Mouse (Mus musculus) embryonic facial prominence, embryonic 12.5 days (tissue): ENCODE measurements around the gene Khdc1c. TPM values are rescaled to one million over a fixed set of nuclear protein-coding genes. Genes with fewer than 3 reads are reported as not detected.
"Not testable (repeated sequence)": the region's sequence is repeated elsewhere in the genome, so short reads cannot be mapped to it uniquely, and the experiment has no call there.

ENCODE experiments used
- ATAC-seq: fragments of 200-750 bp; cut with Nextera tagmentation; 2 replicates; pipeline ENCODE4 v1.8.0; 2017; ENCODE audit not compliant: insufficient number of reproducible peaks, insufficient read depth, low FRiP score, low TSS enrichment
- H3K27ac ChIP-seq: fragments of 300-500 bp; sonication (generic); 2 replicates; pipeline ENCODE4 v1.5.1; 2016; ENCODE audit warnings: mild to moderate bottlenecking
- H3K27me3 ChIP-seq: fragments of 300-500 bp; sonication (generic); 2 replicates; pipeline ENCODE4 v1.6.1; 2016; ENCODE audit warnings: mild to moderate bottlenecking, moderate library complexity
- H3K36me3 ChIP-seq: fragments of 300-500 bp; sonication (generic); 2 replicates; pipeline ENCODE4 v1.6.1; 2016; ENCODE audit warnings: mild to moderate bottlenecking
- H3K4me1 ChIP-seq: fragments of 300-500 bp; sonication (generic); 2 replicates; pipeline ENCODE4 v1.6.1; 2016
- H3K4me2 ChIP-seq: fragments of 300-500 bp; sonication (generic); replicated peaks from 2 replicates; pipeline ENCODE4 v1.6.1; 2016; ENCODE audit warnings: mild to moderate bottlenecking, moderate library complexity
- H3K4me3 ChIP-seq: fragments of 300-500 bp; sonication (generic); 2 replicates; pipeline ENCODE4 v1.5.1; 2016; ENCODE audit warnings: mild to moderate bottlenecking
- H3K9ac ChIP-seq: fragments of 300-500 bp; sonication (generic); 2 replicates; pipeline ENCODE4 v1.6.1; 2016; ENCODE audit warnings: mild to moderate bottlenecking, moderate library complexity
- H3K9me3 ChIP-seq: fragments of 300-500 bp; sonication (generic); 2 replicates; pipeline ENCODE4 v1.6.1; 2016; ENCODE audit warnings: mild to moderate bottlenecking, moderate library complexity
- WGBS: fragments of 180-500 bp; shearing (Covaris S2); methylation state at CpG from one replicate; pipeline ENCODE4 v1.1.7; 2016; 5-methylcytosine and 5-hydroxymethylcytosine counted together
- polyA plus RNA-seq: library from polyadenylated mRNA; unstranded; fragments of >200 nt; fragmentation: Nextera tagmentation; extraction: Ambion mirVana; gene quantifications from 2 replicates; pipeline ENCODE4 v1.2.1, GENCODE M21; 2016

Khdc1c gene
- not detected in 2 replicates for polyA plus RNA-seq

DNA sequence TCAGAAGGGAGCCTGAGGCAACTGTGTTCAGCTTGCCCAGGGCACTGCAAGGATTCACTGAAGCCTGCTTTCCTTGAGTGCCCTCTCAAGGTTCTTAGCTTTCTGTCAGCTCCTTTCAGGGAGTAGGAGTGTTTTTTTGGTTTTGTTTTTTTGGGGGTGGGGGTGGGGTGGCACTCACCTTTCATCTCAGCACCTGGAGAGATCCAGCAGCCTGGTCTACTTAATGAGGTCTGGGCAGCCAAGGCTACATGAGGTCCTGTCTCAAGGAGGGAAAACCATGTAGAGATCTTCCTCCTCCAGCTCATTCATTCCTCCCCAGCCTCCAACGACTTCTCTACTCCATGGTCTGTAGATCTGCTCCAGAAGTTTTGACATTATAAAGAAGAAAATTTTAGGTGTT, at the start of gene Khdc1c:
Gene Khdc1c (plus strand): TSS at position 301 of the 400 bp plus-strand sequence.
- WGBS = 83% methylated on average over 1 of the region's 1 CpGs
- not testable (repeated sequence) for H3K9me3 ChIP-seq, H3K27me3 ChIP-seq, H3K4me3 ChIP-seq, ATAC-seq, H3K27ac ChIP-seq, H3K4me1 ChIP-seq, H3K4me2 ChIP-seq, H3K36me3 ChIP-seq, H3K9ac ChIP-seq

DNA sequence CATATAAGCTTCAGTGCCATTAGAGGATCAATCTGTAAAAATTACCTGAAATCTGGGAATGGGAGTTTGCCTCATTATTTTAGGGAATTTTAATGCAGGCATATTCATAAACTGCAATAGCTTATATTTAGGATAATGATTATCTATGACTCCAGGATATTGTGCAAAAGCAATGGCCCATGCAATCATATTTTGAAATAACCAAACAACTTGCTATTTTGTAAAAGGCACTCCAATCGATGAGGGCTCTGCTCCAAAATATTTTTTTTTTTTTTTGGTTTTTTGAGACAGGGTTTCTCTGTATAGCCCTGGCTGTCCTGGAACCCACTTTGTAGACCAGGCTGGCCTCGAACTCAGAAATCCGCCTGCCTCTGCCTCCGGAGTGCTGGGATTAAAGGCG, 47.9 kb upstream of the Khdc1c start:
- H3K4me1 ChIP-seq, H3K4me3 ChIP-seq, H3K36me3 ChIP-seq, H3K9ac ChIP-seq, H3K4me2 ChIP-seq, H3K27me3 ChIP-seq, H3K9me3 ChIP-seq, ATAC-seq, H3K27ac ChIP-seq: not testable (repeated sequence)
- 95% methylated on average over 5 of the region's 5 CpGs for WGBS

GRCm38 (mm10) chr1:21321656-21322055, 46.5 kb upstream of the Khdc1c start:
- no peak overlapping the region for H3K4me3 ChIP-seq
- H3K27me3 ChIP-seq = no peaks in the 10 kb centered on the region
- ATAC-seq = no peak
- H3K27ac ChIP-seq = no peak overlapping the region
- 85% methylated on average over 1 of the region's 1 CpGs for WGBS
- H3K9ac ChIP-seq = no peak overlapping the region
- H3K9me3 ChIP-seq = no peaks in the 10 kb centered on the region
- no peaks in the 10 kb centered on the region for H3K36me3 ChIP-seq
- no peaks in the 10 kb centered on the region for H3K4me1 ChIP-seq
- H3K4me2 ChIP-seq = no peak overlapping the region

- Histone ChIP-seq H3K9ac (no peak overlapping the region), H3K36me3 (no peaks in the 10 kb centered on the region), H3K27me3 (no peaks in the 10 kb centered on the region), H3K4me2 (no peak overlapping the region), H3K4me1 (no peaks in the 10 kb centered on the region), H3K9me3 (no peaks in the 10 kb centered on the region), H3K4me3 (no peak overlapping the region), H3K27ac (no peak overlapping the region)
- WGBS = 74% methylated on average over 1 of the region's 1 CpGs
- no peak for ATAC-seq
These were observed 44.0 kb upstream of the Khdc1c start for GRCm38 (mm10) chr1:21323996-21324574.

DNA sequence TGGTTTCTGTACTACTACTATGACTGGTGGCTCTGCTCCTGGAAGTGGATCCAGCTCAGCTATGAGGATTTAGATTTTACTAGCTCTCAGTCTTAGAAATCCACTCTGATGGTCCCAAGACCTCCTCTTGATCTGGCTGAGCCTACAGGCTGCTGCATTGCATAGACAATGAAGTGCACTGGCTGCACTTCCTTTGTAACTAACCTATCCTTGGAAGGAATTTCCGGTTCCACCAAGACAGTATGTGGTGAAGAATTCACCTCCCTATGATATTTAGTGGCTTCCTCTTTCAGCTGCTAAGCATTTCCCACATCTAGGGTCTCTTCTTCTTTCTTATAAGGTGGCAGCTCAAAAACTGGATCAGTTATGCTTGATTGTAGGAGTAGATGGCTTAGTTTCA, 43.5 kb upstream of the Khdc1c start:
- Histone ChIP-seq H3K9ac (no peak overlapping the region), H3K4me3 (no peak overlapping the region), H3K9me3 (no peaks in the 10 kb centered on the region), H3K4me1 (no peaks in the 10 kb centered on the region), H3K4me2 (no peak overlapping the region), H3K27ac (no peak overlapping the region), H3K36me3 (no peaks in the 10 kb centered on the region), H3K27me3 (no peaks in the 10 kb centered on the region)
- WGBS = 88% methylated on average over 1 of the region's 1 CpGs
- no peak for ATAC-seq

DNA sequence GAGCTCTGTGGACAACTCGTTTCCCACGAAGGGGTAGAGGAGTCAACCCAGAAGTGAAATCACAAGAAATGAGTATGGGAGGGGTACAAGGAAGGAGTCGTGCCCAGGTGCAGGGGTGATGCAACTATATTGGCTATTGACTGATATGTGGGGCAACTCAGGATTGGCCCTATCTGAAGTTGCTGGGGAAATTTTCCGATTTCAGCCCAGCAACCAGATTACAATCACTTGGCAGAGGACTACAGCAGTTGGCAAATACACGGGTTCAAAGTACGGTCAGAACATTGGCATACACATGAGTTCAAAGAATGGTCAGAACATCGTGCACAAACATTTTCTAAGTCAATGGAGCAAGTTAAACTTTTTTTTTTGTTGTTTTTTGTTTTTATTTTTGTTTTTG, 41.4 kb upstream of the Khdc1c start:
- no peak overlapping the region for H3K9ac ChIP-seq
- ATAC-seq = no peak
- no peak overlapping the region for H3K27ac ChIP-seq
- no peaks in the 10 kb centered on the region for H3K4me1 ChIP-seq
- no peaks in the 10 kb centered on the region for H3K36me3 ChIP-seq
- no peak overlapping the region for H3K4me3 ChIP-seq
- H3K27me3 ChIP-seq = no peaks in the 10 kb centered on the region
- no peaks in the 10 kb centered on the region for H3K9me3 ChIP-seq
- 87% methylated on average over 7 of the region's 7 CpGs for WGBS
- no peak overlapping the region for H3K4me2 ChIP-seq

DNA sequence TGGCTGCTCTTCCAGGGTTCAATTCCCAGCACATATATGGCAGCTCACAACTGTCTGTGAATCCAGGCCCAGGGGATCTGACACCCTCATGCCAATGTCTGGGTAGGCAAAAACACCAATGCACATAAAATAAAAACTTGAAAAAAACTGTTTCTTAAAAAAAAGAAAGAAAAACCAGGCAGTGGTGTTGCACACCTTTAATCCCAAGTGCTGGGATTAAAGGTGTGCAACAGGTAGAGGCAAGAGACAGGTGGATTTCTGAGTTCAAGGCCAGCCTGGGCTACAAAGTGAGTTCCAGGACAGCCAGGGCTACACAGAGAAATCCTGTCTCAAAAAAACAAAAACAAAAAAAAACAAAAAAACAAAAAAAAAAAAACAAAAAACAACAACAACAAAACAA, 37.0 kb upstream of the Khdc1c start:
- not testable (repeated sequence) for H3K27ac ChIP-seq, H3K4me2 ChIP-seq, H3K9me3 ChIP-seq, H3K4me1 ChIP-seq, H3K4me3 ChIP-seq, ATAC-seq, H3K36me3 ChIP-seq, H3K27me3 ChIP-seq, H3K9ac ChIP-seq

DNA sequence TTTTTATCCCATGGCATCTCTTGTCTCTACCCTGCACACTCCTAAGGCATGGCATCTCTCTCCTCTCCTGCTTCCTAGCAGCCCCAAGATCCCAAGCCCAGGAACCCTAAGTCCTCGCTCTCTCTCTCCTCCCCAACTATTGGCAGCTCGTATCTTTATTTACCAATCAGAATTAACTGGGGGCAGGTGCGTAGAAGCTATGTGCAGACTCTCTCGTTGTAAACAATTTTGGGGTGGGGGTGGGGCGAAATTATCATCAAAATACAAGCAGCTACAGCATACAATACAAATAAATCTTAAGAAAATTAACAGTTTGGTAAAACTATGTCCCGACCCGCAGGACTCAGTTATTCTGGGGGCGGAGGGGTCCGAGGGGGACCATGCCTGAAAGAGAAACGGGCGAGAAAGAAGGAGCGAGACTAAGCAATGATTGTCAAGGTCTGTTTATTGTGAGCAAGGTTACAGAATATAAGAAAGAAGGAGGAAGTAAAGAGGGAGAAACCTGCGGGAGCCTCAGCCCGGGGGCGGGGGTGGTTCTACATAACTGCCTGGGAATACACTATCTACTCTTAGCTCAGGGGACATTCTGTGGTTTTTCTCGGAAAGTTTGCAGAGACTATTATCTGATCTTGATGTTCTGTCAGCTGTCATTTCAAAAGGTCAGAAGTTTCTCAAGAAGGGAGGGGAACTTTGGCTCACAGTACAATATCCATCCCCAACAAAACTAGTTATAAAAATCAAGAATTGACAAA, 34.7 kb upstream of the Khdc1c start:
- H3K27me3 ChIP-seq = no peaks in the 10 kb centered on the region
- H3K4me2 ChIP-seq = no peak overlapping the region
- no peaks in the 10 kb centered on the region for H3K36me3 ChIP-seq
- H3K27ac ChIP-seq = no peak overlapping the region
- ATAC-seq = no peak
- no peaks in the 10 kb centered on the region for H3K9me3 ChIP-seq
- H3K4me3 ChIP-seq = no peak overlapping the region
- 82% methylated on average over 16 of the region's 16 CpGs for WGBS
- H3K9ac ChIP-seq = no peak overlapping the region
- no peaks in the 10 kb centered on the region for H3K4me1 ChIP-seq

DNA sequence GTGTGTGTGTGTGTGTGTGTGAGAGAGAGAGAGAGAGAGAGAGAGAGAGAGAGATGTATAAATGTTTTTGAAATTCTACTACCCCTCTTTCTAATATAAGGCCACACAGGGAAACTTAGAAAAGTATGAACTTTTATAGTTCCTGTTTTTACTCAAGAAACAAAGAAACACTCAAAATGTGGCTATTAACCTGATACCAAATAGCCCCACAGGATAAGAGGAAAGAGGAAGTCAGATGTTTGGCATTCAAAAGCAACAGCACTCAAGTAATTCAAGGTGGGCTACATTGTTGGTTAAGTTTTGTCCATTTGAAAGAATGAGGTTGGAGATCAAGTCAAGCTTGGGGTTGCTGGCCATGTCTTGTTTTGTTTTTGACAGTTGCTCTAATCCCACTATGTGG, 32.3 kb upstream of the Khdc1c start:
- H3K36me3 ChIP-seq = no peaks in the 10 kb centered on the region
- no peaks in the 10 kb centered on the region for H3K9me3 ChIP-seq
- no peak overlapping the region for H3K9ac ChIP-seq
- no peak overlapping the region for H3K4me2 ChIP-seq
- H3K27me3 ChIP-seq = no peaks in the 10 kb centered on the region
- H3K4me3 ChIP-seq = no peak overlapping the region
- no peaks in the 10 kb centered on the region for H3K4me1 ChIP-seq
- ATAC-seq = no peak
- no peak overlapping the region for H3K27ac ChIP-seq

- Histone ChIP-seq H3K9me3 (no peaks in the 10 kb centered on the region), H3K27ac (no peak overlapping the region), H3K9ac (no peak overlapping the region), H3K4me2 (no peak overlapping the region), H3K4me3 (no peak overlapping the region), H3K36me3 (no peaks in the 10 kb centered on the region), H3K4me1 (no peaks in the 10 kb centered on the region), H3K27me3 (no peaks in the 10 kb centered on the region)
- no peak for ATAC-seq
- 83% methylated on average over 1 of the region's 1 CpGs for WGBS
These were observed 27.4 kb upstream of the Khdc1c start for GRCm38 (mm10) chr1:21340745-21341144.

DNA sequence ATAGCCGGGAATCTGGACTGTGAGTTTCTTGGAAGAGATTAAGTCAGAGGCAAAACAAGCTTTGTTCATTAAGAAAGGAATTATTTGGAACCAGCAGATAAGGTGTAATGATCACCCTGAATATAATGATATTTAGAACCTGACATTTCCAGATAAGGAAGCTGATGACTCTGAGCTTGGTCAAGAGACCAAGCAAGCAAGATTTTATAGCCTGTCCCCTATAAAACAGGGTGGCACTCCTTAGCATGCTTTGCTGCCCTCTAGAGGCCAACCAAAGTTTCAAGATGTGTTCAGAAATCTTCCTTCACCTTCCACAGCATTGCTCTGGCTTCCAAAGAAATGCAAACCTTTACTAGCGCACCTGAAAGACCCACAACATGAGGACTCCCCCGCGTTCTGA, 23.9 kb upstream of the Khdc1c start:
- H3K4me1 ChIP-seq = no peaks in the 10 kb centered on the region
- no peaks in the 10 kb centered on the region for H3K9me3 ChIP-seq
- WGBS = 53% methylated on average over 4 of the region's 4 CpGs
- no peak overlapping the region for H3K9ac ChIP-seq
- no peak overlapping the region for H3K27ac ChIP-seq
- no peaks in the 10 kb centered on the region for H3K36me3 ChIP-seq
- no peak overlapping the region for H3K4me2 ChIP-seq
- H3K4me3 ChIP-seq = no peak overlapping the region
- H3K27me3 ChIP-seq = no peaks in the 10 kb centered on the region
- ATAC-seq = no peak

DNA sequence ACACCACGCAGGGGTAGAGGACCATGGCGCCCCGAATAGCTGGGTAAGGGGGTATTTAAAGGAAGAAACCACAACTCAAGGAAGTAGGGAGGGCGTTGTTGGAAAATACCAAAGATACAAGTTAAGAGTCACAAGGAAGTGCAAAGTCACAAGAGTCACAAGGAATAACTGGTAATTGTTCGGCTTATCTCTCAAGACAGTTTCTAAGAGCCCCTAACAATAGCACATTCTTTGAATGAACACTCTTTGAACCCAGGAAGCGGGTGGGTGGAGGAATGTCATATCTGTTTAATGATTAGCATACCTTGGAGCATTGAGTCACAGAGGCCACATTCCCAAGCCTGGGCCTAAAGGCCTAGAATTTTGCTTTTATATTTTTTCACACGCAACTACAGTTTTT, 23.4 kb upstream of the Khdc1c start:
- 85% methylated on average over 7 of the region's 7 CpGs for WGBS
- not testable (repeated sequence) for ATAC-seq

More for the DNA sequence above, 23.4 kb upstream of the Khdc1c start:
- not testable (repeated sequence) for H3K27me3 ChIP-seq, H3K9me3 ChIP-seq, H3K27ac ChIP-seq, H3K36me3 ChIP-seq, H3K4me2 ChIP-seq, H3K4me3 ChIP-seq, H3K4me1 ChIP-seq, H3K9ac ChIP-seq
